Mouse (Mus musculus) hindbrain, embryonic 12.5 days (tissue): Measurements from ENCODE around the gene Olfr272. TPM values are rescaled to one million over a fixed set of nuclear protein-coding genes. Genes with fewer than 3 reads are reported as not detected.

ENCODE experiments used
- polyA plus RNA-seq: library from polyadenylated mRNA; unstranded; fragments of >200 nt; fragmentation: Nextera tagmentation; extraction: Ambion mirVana; gene quantifications from 2 replicates; pipeline ENCODE4 v1.2.1, GENCODE M21; 2016

Gene Olfr272
- polyA plus RNA-seq, 1 experiment from 2014 or later = not detected

Other genes with a start within 250 kb of the Olfr272 start
- gene Olfr275, start 104.6 kb downstream of the Olfr272 start, polyA plus RNA-seq = not detected in 2 replicates
- gene Olfr273, start 59.9 kb downstream of the Olfr272 start, polyA plus RNA-seq = not detected in 2 replicates
- not detected in 2 replicates for gene Olfr270, start 45.4 kb upstream of the Olfr272 start, polyA plus RNA-seq
- gene Nipsnap3a, start 70.1 kb upstream of the Olfr272 start, polyA plus RNA-seq = not detected in 2 replicates
- gene Nipsnap3b, start 92.7 kb upstream of the Olfr272 start, polyA plus RNA-seq = 120 and 122 TPM in 2 replicates
- 9.3 and 10.4 TPM in 2 replicates for gene Abca1, start 240.7 kb upstream of the Olfr272 start, polyA plus RNA-seq